Mouse (Mus musculus): ENCODE measurements around the gene Etv6. TPM values are rescaled to one million over a fixed set of nuclear protein-coding genes. Genes with fewer than 3 reads are reported as not detected.
A peak's percentile ranks its signal among the peaks of the same experiment; 100 is the strongest.

Etv6 gene
- total RNA-seq, 1 experiment from 2014 or later = 45.6 TPM

GRCm38 (mm10) chr6:134066112-134066511 is 30.6 kb downstream of the Etv6 start:
- ATAC-seq (replicated peaks; ENCODE audit: insufficient number of reproducible peaks, low FRiP score, low TSS enrichment, poor library complexity, severe bottlenecking) = peak; percentile 20; the same call in 1 of the 2 replicates

GRCm38 (mm10) chr6:134066996-134067395 is 31.5 kb downstream of the Etv6 start:
- peak; percentile 54 for ATAC-seq (replicated peaks; ENCODE audit: insufficient number of reproducible peaks, low FRiP score, low TSS enrichment, poor library complexity, severe bottlenecking)

- ATAC-seq (replicated peaks; ENCODE audit: insufficient number of reproducible peaks, low FRiP score, low TSS enrichment, poor library complexity, severe bottlenecking) = no peak
Observed at GRCm38 (mm10) chr6:134067536-134067935, 32.0 kb downstream of the Etv6 start.

- peak; percentile 74 for ATAC-seq (replicated peaks; ENCODE audit: insufficient number of reproducible peaks, low FRiP score, low TSS enrichment, poor library complexity, severe bottlenecking)
Observed at GRCm38 (mm10) chr6:134072439-134072838, 36.9 kb downstream of the Etv6 start.

- peak; percentile 59 for ATAC-seq (replicated peaks; ENCODE audit: insufficient number of reproducible peaks, low FRiP score, low TSS enrichment, poor library complexity, severe bottlenecking)
Observed at GRCm38 (mm10) chr6:134072906-134073305, 37.4 kb downstream of the Etv6 start.

- ATAC-seq (replicated peaks; ENCODE audit: insufficient number of reproducible peaks, low FRiP score, low TSS enrichment, poor library complexity, severe bottlenecking) = no peak
Observed at GRCm38 (mm10) chr6:134074353-134074752, 38.9 kb downstream of the Etv6 start.

GRCm38 (mm10) chr6:134075031-134075430 is 39.5 kb downstream of the Etv6 start:
- no peak for ATAC-seq (replicated peaks; ENCODE audit: insufficient number of reproducible peaks, low FRiP score, low TSS enrichment, poor library complexity, severe bottlenecking)

GRCm38 (mm10) chr6:134078016-134078415 is 42.5 kb downstream of the Etv6 start:
- no peak for ATAC-seq (replicated peaks; ENCODE audit: insufficient number of reproducible peaks, low FRiP score, low TSS enrichment, poor library complexity, severe bottlenecking)

GRCm38 (mm10) chr6:134079112-134079511 is 43.6 kb downstream of the Etv6 start:
- ATAC-seq (replicated peaks; ENCODE audit: insufficient number of reproducible peaks, low FRiP score, low TSS enrichment, poor library complexity, severe bottlenecking) = no peak

GRCm38 (mm10) chr6:134079563-134079962 is 44.1 kb downstream of the Etv6 start:
- ATAC-seq (replicated peaks; ENCODE audit: insufficient number of reproducible peaks, low FRiP score, low TSS enrichment, poor library complexity, severe bottlenecking) = no peak

GRCm38 (mm10) chr6:134080946-134081345 is 45.4 kb downstream of the Etv6 start:
- no peak for ATAC-seq (replicated peaks; ENCODE audit: insufficient number of reproducible peaks, low FRiP score, low TSS enrichment, poor library complexity, severe bottlenecking)

GRCm38 (mm10) chr6:134082229-134082920 is 46.9 kb downstream of the Etv6 start:
- ATAC-seq (replicated peaks; ENCODE audit: insufficient number of reproducible peaks, low FRiP score, low TSS enrichment, poor library complexity, severe bottlenecking) = no peak

GRCm38 (mm10) chr6:134083428-134083827 is 47.9 kb downstream of the Etv6 start:
- no peak for ATAC-seq (replicated peaks; ENCODE audit: insufficient number of reproducible peaks, low FRiP score, low TSS enrichment, poor library complexity, severe bottlenecking)

GRCm38 (mm10) chr6:134086351-134086750 is 50.9 kb downstream of the Etv6 start:
- ATAC-seq (replicated peaks; ENCODE audit: insufficient number of reproducible peaks, low FRiP score, low TSS enrichment, poor library complexity, severe bottlenecking) = no peak

GRCm38 (mm10) chr6:134087709-134088108 is 52.2 kb downstream of the Etv6 start:
- ATAC-seq (replicated peaks; ENCODE audit: insufficient number of reproducible peaks, low FRiP score, low TSS enrichment, poor library complexity, severe bottlenecking) = no peak

- ATAC-seq (replicated peaks; ENCODE audit: insufficient number of reproducible peaks, low FRiP score, low TSS enrichment, poor library complexity, severe bottlenecking) = no peak
Observed at GRCm38 (mm10) chr6:134089671-134090377, 54.3 kb downstream of the Etv6 start.

GRCm38 (mm10) chr6:134090378-134090692 is 54.8 kb downstream of the Etv6 start:
- no peak for ATAC-seq (replicated peaks; ENCODE audit: insufficient number of reproducible peaks, low FRiP score, low TSS enrichment, poor library complexity, severe bottlenecking)

- ATAC-seq (replicated peaks; ENCODE audit: insufficient number of reproducible peaks, low FRiP score, low TSS enrichment, poor library complexity, severe bottlenecking) = no peak
Observed at GRCm38 (mm10) chr6:134090875-134091274, 55.4 kb downstream of the Etv6 start.

- ATAC-seq (replicated peaks; ENCODE audit: insufficient number of reproducible peaks, low FRiP score, low TSS enrichment, poor library complexity, severe bottlenecking) = no peak
Observed at GRCm38 (mm10) chr6:134091398-134091801, 55.9 kb downstream of the Etv6 start.

- ATAC-seq (replicated peaks; ENCODE audit: insufficient number of reproducible peaks, low FRiP score, low TSS enrichment, poor library complexity, severe bottlenecking) = no peak
Observed at GRCm38 (mm10) chr6:134094066-134094465, 58.6 kb downstream of the Etv6 start.
